Mouse (Mus musculus) forebrain, embryonic 14.5 days (tissue): ENCODE measurements around the gene Kcnh3. TPM values are rescaled to one million over a fixed set of nuclear protein-coding genes. Genes with fewer than 3 reads are reported as not detected.

Source experiments
- ATAC-seq: fragments of 200-750 bp; cut with Nextera tagmentation; 2 replicates; pipeline ENCODE4 v1.8.0; 2017; ENCODE audit warnings: mild to moderate bottlenecking, moderate library complexity
- DNase-seq: peaks from one replicate; pipeline ENCODE4 v3.0.0-alpha.2; 2015; ENCODE audit warnings: low spot score
- H3K27ac ChIP-seq: fragments of 300-500 bp; sonication (generic); 2 replicates; pipeline ENCODE4 v1.5.1; 2014; ENCODE audit warnings: low read depth, mild to moderate bottlenecking, control low read depth, low read length, moderate library complexity
- H3K27me3 ChIP-seq: fragments of 300-500 bp; sonication (generic); replicated peaks from 2 replicates; pipeline ENCODE4 v1.6.1; 2014; ENCODE audit warnings: low read length, control low read depth, mixed read lengths; ENCODE audit not compliant: control insufficient read depth, insufficient read depth
- H3K36me3 ChIP-seq: fragments of 300-500 bp; sonication (generic); 2 replicates; pipeline ENCODE4 v1.6.1; 2014; ENCODE audit warnings: low read length, control low read depth; ENCODE audit not compliant: control insufficient read depth, insufficient read depth
- H3K4me1 ChIP-seq: fragments of 300-500 bp; sonication (generic); 2 replicates; pipeline ENCODE4 v1.6.1; 2014; ENCODE audit warnings: antibody characterized with exemption, low read length, control low read depth; ENCODE audit not compliant: control insufficient read depth, insufficient read depth
- H3K4me2 ChIP-seq: fragments of 300-500 bp; sonication (generic); 2 replicates; pipeline ENCODE4 v1.6.1; 2014; ENCODE audit warnings: mild to moderate bottlenecking, control low read depth, low read length
- H3K4me3 ChIP-seq: fragments of 300-500 bp; sonication (generic); 2 replicates; pipeline ENCODE4 v1.5.1; 2014; ENCODE audit warnings: low read depth, low read length, control low read depth
- H3K9ac ChIP-seq: fragments of 300-500 bp; sonication (generic); 2 replicates; pipeline ENCODE4 v1.6.1; 2014; ENCODE audit warnings: mild to moderate bottlenecking, low read length, control low read depth, moderate library complexity
- H3K9me3 ChIP-seq: fragments of 300-500 bp; sonication (generic); replicated peaks from 2 replicates; pipeline ENCODE4 v1.6.1; 2016; ENCODE audit warnings: low read length, control low read depth, mixed read lengths; ENCODE audit not compliant: control insufficient read depth
- WGBS: fragments of 180-500 bp; shearing (Covaris S2); extraction: QIAGEN DNeasy Blood & Tissue Kit; methylation state at CpG from one replicate; pipeline ENCODE4 v1.1.7; 2014; 5-methylcytosine and 5-hydroxymethylcytosine counted together
- polyA plus RNA-seq: library from polyadenylated mRNA; unstranded; fragments of >200 nt; fragmentation: Nextera tagmentation; extraction: Ambion mirVana; gene quantifications from 2 replicates; pipeline ENCODE4 v1.2.1, GENCODE M21; 2014

Kcnh3 gene
- polyA plus RNA-seq, 1 experiment from 2014 or later = 3.3 TPM

DNA sequence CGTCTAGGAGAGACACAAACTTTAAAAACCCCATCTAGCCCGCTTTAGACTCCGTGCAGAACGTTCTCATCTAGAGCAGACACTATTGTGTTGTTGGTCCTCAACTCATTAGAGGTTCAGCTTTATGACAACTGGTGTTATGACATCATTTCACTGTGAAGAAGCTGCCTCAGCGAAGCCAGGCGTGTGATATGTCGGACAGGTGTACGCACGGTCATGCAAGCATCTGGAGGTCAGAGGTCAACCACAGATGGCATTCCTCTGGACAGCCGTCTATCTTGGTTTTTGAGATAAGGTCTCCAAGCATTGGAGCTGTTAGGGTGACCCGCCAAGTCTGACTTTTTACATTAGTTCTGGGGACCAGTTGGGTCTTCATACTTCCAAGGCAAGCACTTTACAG lies 65.9 kb downstream of the Kcnh3 start:
- no peak overlapping the region for H3K9ac ChIP-seq
- WGBS = 95% methylated on average over 11 of the region's 11 CpGs

More for the DNA sequence above, 65.9 kb downstream of the Kcnh3 start:
- H3K27me3 ChIP-seq = no peaks in the 10 kb centered on the region
- ATAC-seq = no peak
- no peak overlapping the region for H3K27ac ChIP-seq
- DNase-seq = no peak
- no peaks in the 10 kb centered on the region for H3K36me3 ChIP-seq
- no peaks in the 10 kb centered on the region for H3K9me3 ChIP-seq
- no peak overlapping the region for H3K4me3 ChIP-seq
- H3K4me1 ChIP-seq = no peaks in the 10 kb centered on the region
- no peak overlapping the region for H3K4me2 ChIP-seq

Other genes with a start within 250 kb of the Kcnh3 start
- 56.7 and 93.1 TPM in 2 replicates for gene Tuba1c, start 195.0 kb upstream of the Kcnh3 start, polyA plus RNA-seq
- gene Prph, start 169.7 kb upstream of the Kcnh3 start, polyA plus RNA-seq = 0.84 and 1.0 TPM in 2 replicates
- 11.0 and 13.6 TPM in 2 replicates for gene Troap, start 150.3 kb upstream of the Kcnh3 start, polyA plus RNA-seq
- not detected in 2 replicates for gene C1ql4, start 137.0 kb upstream of the Kcnh3 start, polyA plus RNA-seq
- gene Dnajc22, start 131.7 kb upstream of the Kcnh3 start, polyA plus RNA-seq = 0.14 and 0.36 TPM in 2 replicates
- 38.6 and 39.0 TPM in 2 replicates for gene Spats2, start 98.9 kb upstream of the Kcnh3 start, polyA plus RNA-seq
- gene Mcrs1, start 27.1 kb downstream of the Kcnh3 start, polyA plus RNA-seq = 241 and 247 TPM in 2 replicates
- gene Prpf40b, start 70.2 kb downstream of the Kcnh3 start, polyA plus RNA-seq = 57.2 and 81.8 TPM in 2 replicates
- gene Fam186b, start 71.0 kb downstream of the Kcnh3 start, polyA plus RNA-seq = 0.11 and 0.52 TPM in 2 replicates
- gene Fmnl3, start 145.6 kb downstream of the Kcnh3 start, polyA plus RNA-seq = 3.9 and 5.6 TPM in 2 replicates
- gene Tmbim6, start 168.0 kb downstream of the Kcnh3 start, polyA plus RNA-seq = 230 and 247 TPM in 2 replicates
- 9.1 and 12.4 TPM in 2 replicates for gene Nckap5l, start 232.9 kb downstream of the Kcnh3 start, polyA plus RNA-seq
- 22.4 and 25.4 TPM in 2 replicates for gene Bcdin3d, start 249.9 kb downstream of the Kcnh3 start, polyA plus RNA-seq